Mouse (Mus musculus) olfactory bulb, adult 2 months (tissue): ENCODE measurements around the gene Plxnd1. TPM values are rescaled to one million over a fixed set of nuclear protein-coding genes. Genes with fewer than 3 reads are reported as not detected.

Experiments
- H3K27ac ChIP-seq: fragments of 200-500 bp; 2 replicates; pipeline ENCODE4 v1.5.1; 2012; ENCODE audit warnings: low read depth, low read length; ENCODE audit not compliant: insufficient read depth
- H3K4me1 ChIP-seq: fragments of 200-500 bp; 2 replicates; pipeline ENCODE4 v1.6.1; 2012; ENCODE audit warnings: low read length; ENCODE audit not compliant: control insufficient read depth, insufficient read depth
- H3K4me3 ChIP-seq: fragments of 200-500 bp; 2 replicates; pipeline ENCODE4 v1.5.1; 2012; ENCODE audit warnings: mild to moderate bottlenecking, low read depth, low read length, moderate library complexity; ENCODE audit not compliant: insufficient read depth
- CTCF ChIP-seq: fragments of 200-500 bp; IDR thresholded peaks from 2 replicates; pipeline ENCODE4 v1.5.1; 2012; ENCODE audit warnings: low read depth, mild to moderate bottlenecking, low read length, moderate library complexity; ENCODE audit not compliant: insufficient read depth
- POLR2A ChIP-seq: fragments of 200-500 bp; IDR thresholded peaks from 2 replicates; pipeline ENCODE4 v1.6.1; 2012; ENCODE audit warnings: mild to moderate bottlenecking, low read depth, low read length, moderate library complexity; ENCODE audit not compliant: insufficient read depth
- WGBS: fragments of 180-500 bp; shearing (Covaris S2); methylation state at CpG from one replicate; pipeline ENCODE4 v1.1.7; 2018; 5-methylcytosine and 5-hydroxymethylcytosine counted together
- polyA plus RNA-seq: library from polyadenylated mRNA; stranded (reverse); fragments of >200 nt; gene quantifications from 2 replicates; pipeline ENCODE4 v1.2.4, GENCODE M21; 2012; ENCODE audit warnings: low replicate concordance; ENCODE audit not compliant: missing spikeins, insufficient read depth, insufficient read length

The Plxnd1 gene
- polyA plus RNA-seq, 1 experiment = not detected

DNA sequence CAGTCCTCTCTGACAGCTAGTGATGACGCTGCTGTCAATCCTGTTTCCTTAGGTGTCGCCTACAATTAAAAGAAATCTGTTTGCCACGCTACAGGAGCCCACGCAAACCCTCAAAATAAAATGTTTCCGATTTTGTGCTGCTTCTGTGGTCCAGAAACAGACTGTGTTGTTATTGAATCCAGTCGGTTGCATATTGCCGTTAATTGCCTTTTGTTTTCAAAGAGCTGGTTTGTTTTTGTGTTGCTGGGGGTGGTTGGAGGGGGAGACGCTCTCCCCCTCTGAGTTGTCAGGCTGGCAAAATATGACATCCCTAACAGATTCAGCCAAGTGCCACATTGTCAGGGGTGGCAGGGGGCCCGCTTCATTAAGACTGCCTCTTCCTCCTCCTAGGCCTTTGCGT, 81.3 kb downstream of the Plxnd1 start:
- Histone ChIP-seq H3K27ac (no peak overlapping the region), H3K4me1 (peaks cover 32% of the 10 kb centered on the region), H3K4me3 (no peak overlapping the region)
- 74% methylated on average over 10 of the region's 10 CpGs for WGBS
- TF ChIP-seq POLR2A (no peak), CTCF (no peak)

DNA sequence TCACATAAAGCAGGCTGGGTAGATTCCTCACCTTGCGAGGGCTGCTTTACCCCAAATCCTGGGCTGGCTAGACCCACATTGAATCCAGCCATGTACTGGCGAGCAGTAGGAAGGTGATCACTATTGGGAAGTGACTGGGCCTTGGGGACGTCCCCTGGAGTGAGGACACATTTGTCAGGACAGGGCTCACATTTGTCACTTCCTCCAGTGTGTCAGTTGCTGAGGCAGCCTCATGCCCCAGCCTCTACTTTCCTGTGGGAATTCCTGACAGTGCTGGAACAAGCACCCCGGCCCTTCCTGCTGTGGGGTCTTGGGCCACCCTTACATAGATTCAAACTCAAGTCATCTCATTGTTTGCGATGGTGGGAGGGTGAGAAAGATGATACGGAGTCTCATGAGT, 83.0 kb downstream of the Plxnd1 start:
- TF ChIP-seq CTCF (no peak), POLR2A (no peak)
- no peak overlapping the region for H3K4me3 ChIP-seq
- no peak overlapping the region for H3K27ac ChIP-seq
- 93% methylated on average over 6 of the region's 6 CpGs for WGBS
- H3K4me1 ChIP-seq = peaks cover 35% of the 10 kb centered on the region

DNA sequence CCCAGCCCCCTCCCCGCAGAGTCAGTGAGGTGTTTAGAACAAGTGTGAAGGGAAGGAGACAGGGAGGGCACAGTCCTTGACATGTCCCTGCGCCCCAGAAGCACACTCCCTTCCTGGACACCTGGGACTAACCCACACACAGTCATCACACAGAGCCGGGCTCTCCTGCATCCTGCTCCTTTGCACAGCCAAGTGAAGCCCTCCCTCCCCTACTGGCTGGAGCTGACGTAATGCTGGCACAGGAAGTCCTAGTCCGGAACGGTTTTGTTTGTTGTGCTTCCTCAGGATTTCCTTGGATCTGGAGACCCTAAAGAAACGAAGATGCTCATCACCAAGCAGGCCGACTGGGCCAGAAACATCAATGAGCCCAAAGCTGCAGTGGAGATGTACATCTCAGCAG, 84.9 kb downstream of the Plxnd1 start:
- Histone ChIP-seq H3K27ac (no peak overlapping the region), H3K4me1 (peaks cover 27% of the 10 kb centered on the region), H3K4me3 (no peak overlapping the region)
- TF ChIP-seq POLR2A = no peak
- 62% methylated on average over 8 of the region's 8 CpGs for WGBS

DNA sequence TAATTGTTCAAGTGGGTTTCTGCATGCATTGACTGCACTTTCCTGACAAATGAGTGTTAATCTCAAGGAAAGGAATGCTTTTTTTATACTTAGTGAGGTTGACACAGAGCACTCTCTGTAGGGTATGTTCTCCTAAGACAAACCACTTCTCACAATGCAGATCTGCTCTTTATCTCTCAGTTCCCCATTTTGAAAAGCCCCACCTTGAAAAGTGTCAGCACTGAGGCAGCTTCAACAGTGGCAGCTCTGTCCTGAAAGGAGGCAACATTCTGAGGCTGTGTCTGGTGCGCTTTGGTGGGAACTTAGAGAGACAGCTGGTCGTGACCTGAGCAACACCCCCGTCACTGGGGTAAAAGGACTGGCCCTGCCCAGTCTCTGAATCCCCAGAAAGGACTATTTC, 85.8 kb downstream of the Plxnd1 start:
- H3K4me3 ChIP-seq = no peak overlapping the region
- H3K27ac ChIP-seq = no peak overlapping the region
- TF ChIP-seq POLR2A (no peak), CTCF (no peak)
- 91% methylated on average over 3 of the region's 3 CpGs for WGBS
- H3K4me1 ChIP-seq = peaks cover 20% of the 10 kb centered on the region

DNA sequence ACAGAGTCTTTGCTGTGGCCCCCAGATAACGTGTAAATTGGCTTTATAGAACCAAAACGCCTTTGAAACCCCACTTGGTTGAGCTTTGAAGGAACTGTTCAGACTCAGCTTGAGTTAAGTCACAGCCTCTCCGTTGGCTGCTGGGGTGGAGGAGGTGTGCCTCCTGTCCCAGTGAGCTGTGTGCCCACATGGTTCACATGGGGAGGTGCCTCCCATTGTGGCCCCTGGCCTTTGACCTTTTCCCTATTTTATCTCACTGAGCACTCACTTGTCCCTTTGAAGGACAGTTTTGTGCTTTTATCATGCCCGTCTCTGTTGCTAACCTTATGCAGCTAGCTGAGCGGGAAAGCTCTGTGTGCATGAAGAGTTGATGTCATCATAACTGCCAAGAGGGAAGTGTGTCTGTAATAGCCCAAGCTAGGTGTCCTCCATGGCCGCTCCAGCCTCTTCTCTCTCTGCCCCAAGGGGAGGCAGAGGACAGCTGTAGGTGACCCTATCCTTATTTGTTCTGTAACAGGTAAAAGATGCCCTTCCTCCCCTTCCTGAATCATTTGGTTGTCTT, 86.3 kb downstream of the Plxnd1 start:
- H3K4me1 ChIP-seq = peaks cover 15% of the 10 kb centered on the region
- H3K27ac ChIP-seq = no peak overlapping the region
- H3K4me3 ChIP-seq = no peak overlapping the region
- TF ChIP-seq POLR2A (no peak), CTCF (no peak)
- 69% methylated on average over 6 of the region's 6 CpGs for whole genome bisulfite sequencing

DNA sequence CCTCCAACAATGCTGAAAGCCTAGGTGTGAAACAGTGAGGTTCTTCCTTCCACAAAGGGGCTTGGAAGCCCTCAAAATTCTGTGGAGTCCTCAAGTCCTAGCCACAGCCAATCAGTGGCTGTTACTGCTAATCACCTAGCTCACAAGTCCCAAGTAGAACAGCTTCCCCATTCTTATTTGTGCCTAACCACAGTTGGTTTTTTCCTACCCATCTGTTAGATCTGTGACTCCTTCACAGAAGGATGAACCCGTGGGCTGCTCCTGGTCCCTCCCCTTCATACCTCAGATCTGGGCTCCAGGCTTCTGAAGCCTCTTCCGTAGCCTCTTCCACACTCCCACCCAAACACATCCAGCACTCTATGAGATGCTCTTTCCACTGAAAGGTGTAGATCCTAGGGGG, 87.9 kb downstream of the Plxnd1 start:
- no peak for TF ChIP-seq CTCF
- no peak for TF ChIP-seq POLR2A
- WGBS = 65% methylated on average over 2 of the region's 2 CpGs

DNA sequence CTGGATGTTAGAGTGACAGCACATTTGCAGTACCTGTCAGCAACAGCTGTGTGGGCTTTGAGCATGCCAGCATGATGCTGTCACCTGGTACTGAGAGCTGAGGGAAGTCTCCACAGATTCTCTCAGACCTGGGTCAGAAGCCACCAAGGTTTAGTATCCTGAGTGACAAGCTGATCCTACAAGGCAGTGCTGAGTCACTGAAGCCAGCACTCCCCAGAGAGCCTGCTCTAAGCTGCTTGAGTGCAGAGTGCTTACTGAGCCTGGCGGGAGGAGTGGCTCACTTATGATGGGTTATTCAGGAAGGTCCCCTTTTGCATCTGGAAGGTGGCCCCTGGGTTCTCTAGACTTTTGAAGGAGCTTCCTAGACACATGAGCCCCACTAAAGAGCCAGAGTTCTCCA, 88.3 kb downstream of the Plxnd1 start:
- Histone ChIP-seq H3K27ac (no peak overlapping the region), H3K4me1 (peaks cover 21% of the 10 kb centered on the region), H3K4me3 (no peak overlapping the region)
- TF ChIP-seq CTCF = no peak
- TF ChIP-seq POLR2A = no peak
- WGBS = 86% methylated on average over 1 of the region's 1 CpGs

More for the DNA sequence above, 87.9 kb downstream of the Plxnd1 start:
- Histone ChIP-seq H3K4me3 (no peak overlapping the region), H3K4me1 (peaks cover 18% of the 10 kb centered on the region), H3K27ac (no peak overlapping the region)

GRCm38 (mm10) chr6:115905568-115905967, 89.2 kb downstream of the Plxnd1 start:
- Histone ChIP-seq H3K4me1 (peaks cover 22% of the 10 kb centered on the region), H3K4me3 (no peak overlapping the region), H3K27ac (no peak overlapping the region)
- WGBS = 83% methylated on average over 6 of the region's 6 CpGs
- no peak for TF ChIP-seq POLR2A
- TF ChIP-seq CTCF = no peak

Other genes starting within 250 kb of the Plxnd1 start
- gene Tmem40, start 232.6 kb downstream of the Plxnd1 start, polyA plus RNA-seq = not detected in 2 replicates
- not detected in 2 replicates for gene Cand2, start 220.5 kb downstream of the Plxnd1 start, polyA plus RNA-seq
- gene Rpl32, start 186.3 kb downstream of the Plxnd1 start, polyA plus RNA-seq = 886 TPM in 1 of 2 replicates, not detected in the other
- not detected in 2 replicates for gene Efcab12, start 156.6 kb downstream of the Plxnd1 start, polyA plus RNA-seq
- gene Mbd4, start 141.6 kb downstream of the Plxnd1 start, polyA plus RNA-seq = not detected in 2 replicates
- not detected in 2 replicates for gene Ift122, start 141.5 kb downstream of the Plxnd1 start, polyA plus RNA-seq
- gene Rho, start 63.3 kb downstream of the Plxnd1 start, polyA plus RNA-seq = not detected in 2 replicates
- gene H1foo, start 50.1 kb downstream of the Plxnd1 start, polyA plus RNA-seq = not detected in 2 replicates
- not detected in 2 replicates for gene Tmcc1, start 198.5 kb upstream of the Plxnd1 start, polyA plus RNA-seq
- gene Washc2, start 213.0 kb upstream of the Plxnd1 start, polyA plus RNA-seq = not detected in 2 replicates